Mouse (Mus musculus) common myeloid progenitor, adult 5-6 weeks (primary cell): ENCODE measurements around the gene Cabp2. TPM values are rescaled to one million over a fixed set of nuclear protein-coding genes. Genes with fewer than 3 reads are reported as not detected.
"Not testable (repeated sequence)": the region's sequence is repeated elsewhere in the genome, so short reads cannot be mapped to it uniquely, and the experiment has no call there.

ENCODE experiments used
- ATAC-seq: replicated peaks from 2 replicates; pipeline ENCODE4 v1.8.0; 2016; ENCODE audit warnings: low read depth, mild to moderate bottlenecking, moderate TSS enrichment, inconsistent platforms; ENCODE audit not compliant: poor library complexity, severe bottlenecking
- total RNA-seq: library from RNA; stranded (forward); fragments of 200-1000, 187-1606 nt; gene quantifications from 2 replicates; pipeline ENCODE4 v1.2.3, GENCODE M21; 2017

The Cabp2 gene
- total RNA-seq = not detected in 2 replicates

DNA sequence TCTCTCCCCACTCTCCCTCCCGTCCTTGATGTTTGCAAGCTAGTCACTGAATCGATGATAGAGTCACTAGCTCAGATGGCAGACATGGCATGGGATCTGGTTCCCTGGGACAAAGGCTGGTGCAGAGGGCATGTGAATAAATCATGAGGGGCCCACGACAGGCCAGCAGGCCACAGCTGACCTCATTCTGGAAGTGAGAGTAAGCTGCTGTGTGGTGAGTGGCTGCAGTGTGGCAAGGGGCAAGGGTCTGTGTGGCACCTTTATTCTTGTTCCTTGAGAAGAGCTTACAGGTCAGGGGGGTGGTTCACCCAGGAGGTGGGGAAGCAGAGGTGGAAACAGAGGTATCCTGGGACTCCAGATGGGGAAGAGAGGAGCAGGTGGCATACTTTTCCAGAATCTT is at the start of gene Cabp2:
Gene Cabp2 (plus strand): TSS at position 185 of the 400 bp plus-strand sequence.
- ATAC-seq = no peak

- ATAC-seq = no peak
Observed at GRCm38 (mm10) chr19:4032668-4033067, 48.7 kb upstream of the Cabp2 start.

DNA sequence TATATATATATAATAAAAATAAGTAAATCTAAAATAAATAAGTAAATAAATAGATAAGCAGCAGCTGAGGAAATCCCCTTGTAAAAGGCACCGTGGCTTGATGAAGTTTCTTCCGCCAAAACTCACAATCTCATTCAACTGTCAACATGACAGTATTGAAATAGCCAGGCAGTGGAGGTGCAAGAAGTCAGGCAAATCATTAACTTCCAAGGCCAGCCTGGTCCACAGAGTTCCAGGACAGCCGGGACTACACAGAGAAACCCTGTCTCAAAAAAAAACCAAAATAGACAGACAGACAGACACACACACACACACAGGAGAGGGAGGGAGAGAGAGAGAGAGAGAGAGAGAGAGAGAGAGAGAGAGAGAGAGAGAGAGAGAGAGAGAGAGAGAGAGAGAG is 48.1 kb upstream of the Cabp2 start:
- no peak for ATAC-seq

- no peak for ATAC-seq
Observed at GRCm38 (mm10) chr19:4033742-4034141, 47.6 kb upstream of the Cabp2 start.

- ATAC-seq = no peak
Observed at GRCm38 (mm10) chr19:4036327-4037045, 44.9 kb upstream of the Cabp2 start.

DNA sequence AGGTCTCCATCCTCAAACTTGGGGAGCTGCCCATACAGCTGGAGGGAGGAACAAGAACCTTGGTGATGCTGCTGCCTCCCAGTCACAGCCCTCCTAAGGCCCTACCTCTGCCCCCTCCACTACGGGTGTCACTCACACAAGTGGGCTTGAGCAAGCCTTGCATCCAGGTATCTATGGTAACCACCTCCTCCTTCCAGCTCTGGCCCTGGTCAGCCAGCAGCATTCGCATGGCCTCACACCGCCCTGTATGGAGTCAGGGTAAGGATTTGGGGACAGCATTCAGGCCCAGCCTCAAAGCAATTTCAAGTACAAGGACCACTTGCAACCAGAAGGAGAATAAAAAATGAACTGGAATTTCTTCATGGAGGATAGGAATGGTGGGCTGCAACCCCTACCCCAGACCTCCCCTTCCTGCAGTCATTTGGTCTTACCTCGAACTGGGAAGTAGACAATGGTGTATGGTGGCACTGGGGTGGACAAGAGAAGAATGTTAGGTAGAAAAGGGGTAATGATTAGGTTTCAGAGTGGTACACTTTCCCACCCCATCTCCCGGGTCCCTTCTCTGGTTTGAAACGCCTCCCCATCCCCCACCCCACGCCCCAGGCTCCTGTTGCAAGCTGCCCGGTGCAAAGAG is 44.1 kb upstream of the Cabp2 start:
- ATAC-seq = not testable (repeated sequence)

- ATAC-seq = peak; percentile 97
Observed at GRCm38 (mm10) chr19:4037788-4038232, 43.6 kb upstream of the Cabp2 start, which contains the start of gene Gstp1. Gstp1 (minus strand) TSS chr19:4037985.

GRCm38 (mm10) chr19:4040941-4041340 is 40.4 kb upstream of the Cabp2 start:
- ATAC-seq = not testable (repeated sequence)

DNA sequence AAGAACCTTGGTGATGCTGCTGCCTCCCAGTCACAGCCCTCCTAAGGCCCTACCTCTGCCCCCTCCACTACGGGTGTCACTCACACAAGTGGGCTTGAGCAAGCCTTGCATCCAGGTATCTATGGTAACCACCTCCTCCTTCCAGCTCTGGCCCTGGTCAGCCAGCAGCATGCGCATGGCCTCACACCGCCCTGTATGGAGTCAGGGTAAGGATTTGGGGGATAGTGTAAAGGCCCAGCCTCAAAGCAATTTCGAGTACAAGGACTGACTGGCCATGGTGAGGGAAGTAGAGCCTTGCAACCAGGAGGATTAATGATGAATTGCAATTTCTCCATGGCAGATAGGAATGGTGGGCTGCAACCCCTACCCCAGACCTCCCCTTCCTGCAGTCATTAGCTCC is 39.9 kb upstream of the Cabp2 start:
- not testable (repeated sequence) for ATAC-seq

DNA sequence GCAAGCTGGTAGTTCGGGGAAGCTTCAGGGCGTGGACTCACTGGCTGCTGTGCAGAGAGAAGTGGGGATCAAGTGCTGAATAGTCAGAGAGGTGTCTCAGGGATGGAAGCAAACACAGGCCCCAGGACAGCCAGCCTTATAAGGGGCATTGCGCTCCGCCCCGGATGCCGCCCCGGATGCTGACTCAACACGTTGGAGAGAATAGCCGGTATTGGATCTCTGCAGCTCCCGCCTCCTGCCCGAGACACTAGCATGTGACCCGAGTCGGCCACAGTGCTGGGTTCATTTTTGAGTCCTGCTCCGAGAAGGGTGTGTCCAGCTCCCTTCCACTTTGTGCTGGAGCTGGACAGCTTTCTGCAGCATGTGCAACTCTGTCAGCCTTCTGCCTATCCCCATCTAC is 39.3 kb upstream of the Cabp2 start:
- ATAC-seq = no peak

DNA sequence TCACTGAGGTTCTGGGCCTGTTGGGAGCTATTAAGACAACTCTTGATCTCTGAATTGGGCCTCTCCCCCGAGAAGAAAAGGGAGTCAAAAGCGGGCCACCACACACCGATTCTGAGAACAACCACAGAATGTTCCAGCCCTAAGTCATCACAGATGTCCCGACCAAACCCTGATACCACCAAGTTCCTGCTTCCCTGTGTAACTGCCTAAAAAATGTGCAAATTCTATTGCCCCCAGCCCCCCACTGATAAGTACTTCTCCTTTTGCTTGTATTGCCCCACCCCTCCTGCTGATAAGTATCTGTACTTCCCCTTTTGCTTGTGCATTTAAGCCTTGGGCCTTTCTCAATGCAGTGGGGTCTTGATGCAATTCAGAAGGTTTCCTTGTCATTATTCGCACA is 37.3 kb upstream of the Cabp2 start:
- not testable (repeated sequence) for ATAC-seq

DNA sequence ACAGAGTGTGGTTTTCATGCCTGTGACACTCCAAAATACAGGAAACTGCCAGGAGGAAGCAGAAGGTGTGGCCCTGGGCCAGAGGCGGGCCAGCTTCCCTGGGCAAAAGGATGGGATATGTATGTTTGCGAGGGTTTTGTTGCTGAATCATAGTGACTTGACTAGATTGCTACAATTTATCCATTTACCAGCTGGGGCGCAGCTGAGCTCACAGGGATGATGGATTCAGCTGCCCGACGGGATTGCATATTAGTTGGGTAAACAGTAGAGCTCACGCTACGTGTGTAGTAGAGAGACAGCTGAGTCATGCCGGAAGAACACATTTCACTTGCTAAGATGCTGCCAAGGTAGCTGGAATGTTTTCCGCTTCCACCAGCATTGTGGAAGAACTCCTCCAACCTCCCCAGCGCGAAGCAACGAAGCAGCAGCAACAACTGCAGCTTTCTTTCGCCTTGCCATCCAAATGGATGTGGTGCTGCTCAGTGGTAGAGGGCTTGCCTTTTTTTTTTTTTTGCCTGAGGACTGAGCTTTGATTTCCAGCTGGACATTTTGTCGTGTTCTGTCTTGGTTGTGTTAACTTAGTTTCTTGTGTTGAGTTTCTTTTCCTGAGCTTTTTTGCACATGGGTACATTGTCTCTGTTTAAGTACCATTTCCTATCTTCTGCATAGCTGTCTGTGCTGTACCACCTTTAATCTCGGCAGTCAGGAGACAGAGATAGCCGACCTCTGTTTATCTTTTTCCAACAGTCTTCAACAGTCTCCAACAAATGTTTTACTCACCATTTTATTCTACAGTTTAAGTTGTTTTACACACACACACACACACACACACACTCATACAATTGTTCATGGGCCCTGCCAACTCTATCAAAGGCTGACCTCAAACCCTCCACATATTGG is 35.2 kb upstream of the Cabp2 start, which contains the start of gene Gstp2:
Gene Gstp2 (minus strand): TSS at position 58 of the 900 bp plus-strand sequence.
- peak; percentile 59; the same call in 1 of the 2 replicates for ATAC-seq

- ATAC-seq = no peak
Observed at GRCm38 (mm10) chr19:4046866-4047254, 34.5 kb upstream of the Cabp2 start.

GRCm38 (mm10) chr19:4047859-4048258 is 33.5 kb upstream of the Cabp2 start:
- peak; percentile 69 for ATAC-seq

- not testable (repeated sequence) for ATAC-seq
Observed at GRCm38 (mm10) chr19:4049069-4049468, 32.3 kb upstream of the Cabp2 start.

DNA sequence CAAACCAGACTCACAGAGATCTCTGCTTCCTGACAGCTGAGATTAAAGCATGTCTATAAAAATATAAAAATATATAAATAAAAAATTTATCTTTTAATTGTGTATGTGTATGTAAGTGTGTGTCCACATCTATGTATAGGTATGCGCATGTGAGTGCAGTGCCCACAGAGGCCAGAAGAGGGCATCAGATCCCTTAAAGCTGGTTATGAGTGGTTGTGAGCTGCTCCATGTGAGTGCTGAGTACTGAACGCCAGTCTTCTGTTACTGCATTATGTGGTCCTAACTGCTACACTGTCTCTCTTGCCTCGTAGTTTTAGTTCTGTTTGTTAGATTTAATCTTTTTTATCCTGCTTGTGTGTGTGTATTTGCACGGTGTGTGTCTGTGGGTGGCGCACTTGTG is 30.4 kb upstream of the Cabp2 start:
- ATAC-seq = no peak

DNA sequence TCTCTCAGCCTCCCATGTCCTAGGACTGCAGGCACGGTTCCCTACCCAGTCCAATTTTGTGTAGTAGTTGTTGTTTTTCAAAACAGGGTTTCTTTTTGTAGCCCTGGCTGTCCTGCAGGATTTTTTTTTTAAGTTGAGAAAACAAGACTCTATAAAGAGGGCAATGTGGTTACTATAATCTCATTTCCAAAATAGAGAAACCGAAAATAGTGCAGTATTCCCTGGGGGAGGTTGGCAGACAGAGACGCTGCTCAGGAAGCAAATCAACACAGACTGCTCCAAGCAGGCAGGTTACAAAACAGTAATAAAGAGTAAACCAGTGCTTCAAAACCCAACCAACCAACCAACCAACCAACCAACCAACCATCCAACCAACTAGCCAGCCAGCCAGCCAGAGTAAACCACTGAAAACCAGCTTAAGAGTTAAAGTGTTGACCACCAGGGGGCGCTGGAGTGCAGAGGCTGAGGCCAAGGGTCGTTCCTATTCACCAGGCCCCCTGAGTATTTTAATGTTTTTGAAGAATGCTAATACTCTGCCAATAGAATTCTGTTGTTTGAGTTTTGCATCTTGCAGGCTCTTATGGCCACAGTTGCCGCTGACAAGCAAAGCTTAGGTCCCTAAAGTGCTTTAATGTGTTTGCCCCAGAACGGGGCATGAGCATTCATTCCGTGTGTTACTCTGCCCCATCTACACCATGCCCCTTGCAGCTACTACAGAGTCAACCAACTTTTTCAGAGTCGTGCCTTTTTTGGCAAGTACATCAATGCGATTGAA is 29.4 kb upstream of the Cabp2 start:
- 0 out of 2 replicates have a peak, but pooled peaks have one; percentile 45 for ATAC-seq

- no peak for ATAC-seq
Observed at GRCm38 (mm10) chr19:4052516-4053030, 28.8 kb upstream of the Cabp2 start.

GRCm38 (mm10) chr19:4054613-4055012 is 26.8 kb upstream of the Cabp2 start:
- ATAC-seq = no peak
